Mouse (Mus musculus): Measurements from ENCODE around the gene Nos3. TPM values are rescaled to one million over a fixed set of nuclear protein-coding genes. Genes with fewer than 3 reads are reported as not detected.

The Nos3 gene
- polyA plus RNA-seq, 1 experiment from 2014 or later, result 0.06 TPM

DNA sequence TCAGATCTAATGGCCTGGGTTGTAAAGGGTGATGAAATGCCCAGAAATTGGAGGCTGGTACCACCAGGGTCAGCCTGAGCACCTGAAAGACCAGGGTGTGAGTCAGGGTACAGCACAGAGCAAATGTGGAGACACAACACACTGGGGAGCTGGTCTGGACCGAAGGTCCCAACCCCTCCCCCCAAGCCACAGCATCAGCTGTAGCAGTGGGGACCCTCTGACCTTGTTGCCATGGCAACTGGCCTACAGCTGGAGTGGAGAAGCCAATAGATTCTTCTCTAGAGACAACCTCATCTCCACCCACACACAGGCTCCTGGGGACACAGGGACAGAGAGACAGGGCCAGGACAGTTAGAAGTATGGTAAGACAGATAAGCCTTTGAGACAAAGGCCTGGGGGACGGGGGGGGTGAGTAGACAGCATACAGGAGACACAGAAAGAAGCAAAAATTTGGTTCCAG is 20.6 kb upstream of the Nos3 start:
- H3K27me3 ChIP-seq, result peaks cover 17% of the 10 kb centered on the region
- CTCF ChIA-PET, result no interaction called here
- POLR2A ChIA-PET, result no interaction called here
- TF ChIP-seq CTCF (IDR thresholded peaks at IDR 0.05), result no peak
- DNase-seq (ENCODE audit: low read depth, low spot score) (no peak), ATAC-seq (no peak)
- in situ Hi-C loops (cut with MboI; ENCODE audit: low pct_unique_long_range_greater_than_20kb), result no loop called here

DNA sequence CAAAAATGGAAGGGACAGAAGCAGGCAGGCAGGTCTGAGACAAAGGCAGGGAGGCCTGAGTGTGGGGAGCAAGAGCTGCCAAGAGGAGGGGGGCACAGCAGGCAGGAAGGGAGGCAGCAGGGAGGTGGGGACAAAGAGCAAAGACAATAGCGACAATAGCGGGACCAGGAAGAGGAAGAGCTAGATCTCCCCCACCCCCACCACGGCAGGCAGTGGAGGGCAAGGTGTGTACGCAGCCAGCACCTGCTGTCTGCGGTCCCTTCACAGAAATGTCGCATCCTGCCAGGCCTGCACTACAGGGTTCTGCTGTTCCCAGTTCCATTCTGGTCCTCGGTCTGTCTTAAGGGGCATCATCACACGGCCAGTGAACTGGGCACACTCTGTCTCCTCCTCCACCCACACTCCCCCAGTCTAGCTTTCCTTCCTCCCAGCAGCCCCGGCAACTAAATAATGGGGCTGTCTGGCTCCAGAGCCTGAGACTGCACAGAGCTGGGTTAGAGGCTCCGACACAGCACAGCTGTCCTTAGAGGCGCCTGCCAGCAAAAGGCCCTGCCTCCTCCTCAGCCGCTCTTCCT is 20.0 kb upstream of the Nos3 start:
- H3K27me3 ChIP-seq, result peaks cover 23% of the 10 kb centered on the region
- POLR2A ChIA-PET, result no interaction called here
- in situ Hi-C loops (cut with MboI; ENCODE audit: low pct_unique_long_range_greater_than_20kb), result no loop called here
- CTCF ChIA-PET, result no interaction called here
- ATAC-seq, result no peak
- no peak for DNase-seq (ENCODE audit: low read depth, low spot score)
- no peak for TF ChIP-seq CTCF (IDR thresholded peaks at IDR 0.05)

DNA sequence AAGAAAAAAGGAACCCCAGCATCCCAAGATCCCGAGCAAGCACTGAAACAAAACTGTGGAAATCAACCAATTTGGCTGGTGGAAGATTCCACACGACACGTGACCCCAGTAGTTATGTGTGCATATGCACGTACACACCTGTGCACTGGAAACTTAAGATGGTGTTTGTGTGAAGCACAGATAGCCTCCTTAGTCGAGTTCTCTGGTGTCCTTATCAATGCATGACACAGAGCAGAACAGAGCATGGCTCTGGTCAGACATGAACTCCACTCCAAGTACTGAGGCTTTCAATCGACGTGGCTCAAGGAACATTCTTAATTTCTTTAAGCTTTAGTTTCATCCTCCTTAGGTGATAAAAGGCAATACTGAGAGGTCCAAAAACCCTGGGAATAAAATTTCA is 18.3 kb upstream of the Nos3 start:
- TF ChIP-seq CTCF (IDR thresholded peaks at IDR 0.05), result no peak
- ChIA-PET CTCF (interaction anchor here (1.0 kb wide), 1 partner anchor 15 kb away, joined by 4 read pairs; no protein-coding TSS in a partner anchor), POLR2A (no interaction called here)
- no peak for DNase-seq (ENCODE audit: low read depth, low spot score)
- in situ Hi-C loops (cut with MboI; ENCODE audit: low pct_unique_long_range_greater_than_20kb), result no loop called here
- peaks cover 33% of the 10 kb centered on the region for H3K27me3 ChIP-seq
- no peak for ATAC-seq

DNA sequence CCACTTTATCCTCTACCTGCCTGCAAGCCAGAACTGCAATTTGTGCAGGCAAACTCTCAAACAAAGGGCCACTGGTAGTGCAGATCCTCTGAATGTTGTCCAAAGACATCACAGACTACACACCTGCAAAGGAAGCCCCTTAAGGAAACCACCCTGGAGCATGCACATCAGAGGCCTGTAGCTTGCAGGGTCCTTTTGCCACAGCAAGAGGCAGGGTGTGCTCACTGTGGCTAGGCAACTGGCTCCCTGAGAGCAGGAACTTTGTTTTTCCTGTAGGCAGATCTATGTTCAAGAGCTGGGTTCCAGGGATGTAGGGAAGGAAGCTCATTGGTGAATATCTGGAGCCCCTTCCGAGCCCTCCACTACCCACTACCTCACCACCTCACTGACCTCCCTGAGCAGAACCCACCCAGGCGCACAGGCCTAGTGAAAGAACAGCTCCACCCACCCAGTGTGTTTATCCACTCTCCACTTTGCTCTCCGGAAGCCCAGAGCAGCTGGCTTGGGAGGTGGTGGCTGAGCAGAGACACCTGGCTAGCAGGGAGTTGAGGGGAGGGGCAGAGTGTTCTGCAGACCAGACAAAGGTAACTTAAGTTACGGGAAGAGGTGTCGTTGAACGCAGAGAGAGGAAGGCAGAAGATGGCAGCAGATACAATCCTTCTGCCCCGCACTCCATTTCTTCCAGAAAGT is 17.3 kb upstream of the Nos3 start:
- DNase-seq (ENCODE audit: low read depth, low spot score) (no peak), ATAC-seq (no peak)
- TF ChIP-seq CTCF (IDR thresholded peaks at IDR 0.05), result no peak
- ChIA-PET CTCF (no interaction called here), POLR2A (no interaction called here)
- in situ Hi-C loops (cut with MboI; ENCODE audit: low pct_unique_long_range_greater_than_20kb), result no loop called here
- H3K27me3 ChIP-seq, result peaks cover 41% of the 10 kb centered on the region

DNA sequence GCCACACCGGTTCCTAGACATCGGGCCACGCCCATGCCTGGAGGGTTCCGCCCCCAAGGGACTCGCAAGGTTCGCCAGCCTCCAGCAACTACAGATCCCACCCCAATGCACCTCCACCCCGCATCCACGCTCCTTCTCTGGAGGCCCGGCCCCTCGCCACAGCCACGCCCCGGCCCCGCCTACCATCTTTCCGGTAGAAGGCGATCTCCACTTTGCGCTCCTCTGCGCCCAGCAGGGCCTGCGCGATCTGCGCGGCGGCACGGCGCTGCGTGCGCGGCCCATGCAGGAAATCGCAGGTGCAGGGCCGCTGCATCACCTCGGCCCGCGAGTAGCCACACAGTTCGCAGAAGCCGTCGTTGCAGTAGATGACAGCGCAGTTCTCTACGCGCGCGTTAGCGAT is 16.5 kb upstream of the Nos3 start:
- in situ Hi-C loops (cut with MboI; ENCODE audit: low pct_unique_long_range_greater_than_20kb), result no loop called here
- POLR2A ChIA-PET, result no interaction called here
- H3K27me3 ChIP-seq, result peaks cover 44% of the 10 kb centered on the region
- CTCF ChIA-PET, result no interaction called here
- TF ChIP-seq CTCF (IDR thresholded peaks at IDR 0.05), result no peak
- no peak for ATAC-seq
- DNase-seq (ENCODE audit: low read depth, low spot score), result no peak

DNA sequence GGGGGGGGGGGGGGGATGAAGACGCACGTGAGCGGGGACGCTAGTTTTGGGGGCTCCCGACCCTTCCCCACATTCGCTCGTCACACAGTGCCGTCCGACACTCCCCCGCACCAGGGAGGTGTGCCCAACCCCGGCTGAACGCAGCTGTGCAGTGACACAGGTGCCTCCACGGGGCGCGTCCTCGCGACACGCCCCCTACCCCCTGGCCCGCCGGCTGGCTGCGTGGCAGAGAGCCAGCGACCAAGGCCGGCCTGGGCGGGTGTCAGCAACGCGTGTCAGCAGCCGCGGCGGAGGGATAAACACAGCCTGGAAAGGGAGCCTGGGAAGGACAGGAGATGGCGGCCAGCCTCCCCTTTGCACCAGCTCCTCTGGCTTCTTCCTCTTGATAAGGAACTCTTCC is 16.1 kb upstream of the Nos3 start:
- ChIA-PET CTCF (interaction anchor here (1.1 kb wide), 1 partner anchor 45 kb away, joined by 5 read pairs; the partner anchor contains the start of gene Abcb8), POLR2A (no interaction called here)
- H3K27me3 ChIP-seq, result peaks cover 43% of the 10 kb centered on the region
- ATAC-seq (no peak), DNase-seq (ENCODE audit: low read depth, low spot score) (no peak)
- in situ Hi-C loops (cut with MboI; ENCODE audit: low pct_unique_long_range_greater_than_20kb), result no loop called here
- TF ChIP-seq CTCF (IDR thresholded peaks at IDR 0.05), result no peak

DNA sequence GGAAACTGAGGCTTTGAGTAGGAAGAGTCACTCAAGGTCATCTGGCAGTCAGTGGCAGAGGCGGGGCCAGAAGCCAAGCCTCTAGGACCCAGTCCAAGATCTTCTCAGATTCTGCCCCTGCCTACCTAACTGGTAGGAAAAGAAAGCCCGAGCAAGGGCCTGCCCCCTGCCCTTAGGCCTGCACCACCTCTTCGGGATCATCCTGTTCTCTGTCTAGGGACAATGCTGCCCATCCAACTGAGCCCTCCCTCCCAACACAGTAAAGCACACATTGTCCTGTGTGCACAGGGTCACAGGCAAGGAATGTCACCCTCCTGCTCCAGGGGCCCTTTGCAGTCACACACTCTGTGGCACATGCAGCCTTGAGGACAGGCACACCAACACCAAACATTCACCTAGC is 14.5 kb upstream of the Nos3 start:
- ATAC-seq (no peak), DNase-seq (ENCODE audit: low read depth, low spot score) (no peak)
- CTCF ChIA-PET, result interaction anchor here (1.0 kb wide), 1 partner anchor 11 kb away, joined by 6 read pairs; no protein-coding TSS in a partner anchor
- in situ Hi-C loops (cut with MboI; ENCODE audit: low pct_unique_long_range_greater_than_20kb), result no loop called here
- TF ChIP-seq CTCF (IDR thresholded peaks at IDR 0.05), result no peak
- H3K27me3 ChIP-seq, result peaks cover 48% of the 10 kb centered on the region
- POLR2A ChIA-PET, result no interaction called here

DNA sequence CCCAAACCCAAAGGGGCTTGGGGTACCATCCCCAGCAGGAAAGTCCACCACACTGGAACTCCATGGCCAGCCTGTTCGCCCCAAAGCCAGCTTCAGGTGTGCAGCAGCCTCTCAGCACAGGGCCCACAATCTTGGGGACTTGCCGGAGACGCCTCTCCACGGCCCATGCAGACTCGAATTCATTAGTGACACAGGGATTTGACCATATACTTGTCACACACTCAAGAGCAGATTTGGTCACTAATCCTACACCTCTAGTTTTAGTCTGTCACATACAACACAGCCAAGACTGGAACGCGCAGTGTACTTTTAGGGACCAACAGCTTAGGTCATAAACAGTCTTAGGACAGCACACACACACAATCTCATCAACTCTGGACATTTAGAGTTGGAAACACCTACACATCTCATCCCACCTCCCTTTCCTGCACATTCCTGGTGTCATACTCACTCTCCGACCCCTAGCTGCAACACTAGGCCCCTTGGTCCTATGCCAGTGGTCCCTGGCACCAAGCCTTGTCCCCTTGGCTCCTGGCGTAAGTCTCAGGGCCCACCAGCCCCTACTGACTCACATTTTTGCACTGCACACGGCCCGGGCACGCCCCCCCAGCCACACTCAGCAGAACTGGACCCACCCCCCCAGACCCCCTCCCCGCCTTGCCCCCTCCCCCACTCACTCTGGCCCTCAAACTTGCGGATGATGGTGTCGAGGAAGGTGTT is 13.9 kb upstream of the Nos3 start:
- in situ Hi-C loops (cut with MboI; ENCODE audit: low pct_unique_long_range_greater_than_20kb), result no loop called here
- ATAC-seq (no peak), DNase-seq (ENCODE audit: low read depth, low spot score) (no peak)
- CTCF ChIA-PET, result no interaction called here
- peaks cover 43% of the 10 kb centered on the region for H3K27me3 ChIP-seq
- POLR2A ChIA-PET, result no interaction called here
- TF ChIP-seq CTCF (IDR thresholded peaks at IDR 0.05), result no peak

DNA sequence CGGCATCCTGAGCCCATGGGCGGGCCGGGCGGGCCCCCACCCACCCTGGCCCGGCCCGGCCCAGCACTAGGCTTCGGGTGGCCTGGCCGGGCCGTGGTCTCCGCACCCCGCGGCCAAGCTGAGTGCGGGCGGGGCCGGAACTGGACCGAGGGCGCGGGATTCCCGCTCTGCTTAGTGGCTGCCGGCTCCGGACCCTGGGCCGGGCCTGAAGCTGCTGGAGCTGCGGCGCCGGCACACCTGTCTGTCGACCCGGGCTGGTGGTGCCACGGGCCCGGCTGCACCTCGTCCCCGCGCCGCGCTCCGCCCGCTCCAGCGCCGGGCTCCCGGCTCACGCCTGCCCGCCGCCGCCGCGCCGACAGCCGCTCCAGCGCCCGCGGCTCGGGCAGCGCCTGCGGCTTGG is 13.3 kb upstream of the Nos3 start, which contains the start of gene Kcnh2:
Gene Kcnh2, minus strand, starts transcription at position 327 of the 400 bp plus-strand sequence.
- ATAC-seq, result no peak
- H3K27me3 ChIP-seq, result peaks cover 43% of the 10 kb centered on the region
- DNase-seq (ENCODE audit: low read depth, low spot score), result no peak
- TF ChIP-seq CTCF (IDR thresholded peaks at IDR 0.05), result no peak
- POLR2A ChIA-PET, result no interaction called here
- in situ Hi-C loops (cut with MboI; ENCODE audit: low pct_unique_long_range_greater_than_20kb), result no loop called here
- CTCF ChIA-PET, result no interaction called here

DNA sequence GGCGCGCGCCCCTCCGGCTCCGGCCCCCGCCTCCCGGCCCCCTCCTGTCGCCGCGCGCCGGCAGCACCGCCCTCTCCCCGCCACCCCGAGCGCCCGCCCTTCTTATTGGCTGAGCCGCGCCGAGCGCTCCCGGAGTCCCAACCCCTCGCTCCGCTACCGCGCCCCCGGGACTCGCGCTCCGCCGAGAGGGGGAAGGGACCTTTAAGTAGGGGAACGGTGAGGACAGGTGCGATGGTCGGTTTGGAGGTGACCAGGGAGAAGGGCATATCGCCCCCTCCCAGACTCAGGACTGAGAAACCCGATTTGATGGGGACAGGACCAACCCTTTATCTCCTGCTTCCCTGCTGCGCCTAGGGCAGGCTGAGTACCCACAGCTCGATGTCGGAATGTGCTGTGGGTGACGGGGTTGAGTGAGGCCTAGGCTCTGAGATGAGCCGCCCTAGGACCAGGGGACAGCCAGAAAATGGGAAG is 12.9 kb upstream of the Nos3 start:
- no peak for TF ChIP-seq CTCF (IDR thresholded peaks at IDR 0.05)
- ChIA-PET CTCF (interaction anchor here (1.0 kb wide), 1 partner anchor 19 kb away, joined by 3 read pairs; no protein-coding TSS in a partner anchor), POLR2A (no interaction called here)
- ATAC-seq (no peak), DNase-seq (ENCODE audit: low read depth, low spot score) (no peak)
- in situ Hi-C loops (cut with MboI; ENCODE audit: low pct_unique_long_range_greater_than_20kb), result no loop called here
- H3K27me3 ChIP-seq, result peaks cover 43% of the 10 kb centered on the region

All from Patski (cell line).